Mouse (Mus musculus): ENCODE results near the gene T2.

- TF ChIP-seq POLR2A (IDR thresholded peaks at IDR 0.05; ENCODE audit: low read depth, low read length) (no peak), CTCF (IDR thresholded peaks at IDR 0.05; ENCODE audit: extremely low read depth, insufficient read depth, insufficient read length, insufficient replicate concordance) (no peak)
Observed at GRCm38 (mm10) chr17:8311751-8312150, 44.0 kb upstream of the T2 start.
